Mouse (Mus musculus) Patski (cell line): Measurements from ENCODE around the gene Arap1. TPM values are rescaled to one million over a fixed set of nuclear protein-coding genes. Genes with fewer than 3 reads are reported as not detected.

Source experiments
- ATAC-seq: fragments of 100-300 bp; one replicate; pipeline ENCODE4 v1.8.0; 2021
- CTCF ChIA-PET: fragments of 350-600 bp; sonication (Branson Sonifier 250); formaldehyde crosslinking; loops from one replicate; lab custom pipeline; 2022; ENCODE audit warnings: inconsistent platforms; lab: Charles Lee
- POLR2A ChIA-PET: fragments of 350-600 bp; sonication (Branson Sonifier 250); formaldehyde crosslinking; loops from one replicate; lab custom pipeline; 2022; ENCODE audit warnings: antibody characterized with exemption, inconsistent platforms; lab: Charles Lee
- DNase-seq: peaks from one replicate; pipeline ENCODE4 v3.0.0-alpha.2; 2011; ENCODE audit warnings: low read depth, low spot score
- H3K27me3 ChIP-seq: fragments of 371-371 bp; one replicate; pipeline ENCODE4 v1.5.1; 2021
- CTCF ChIP-seq: fragments of 100-300 bp; IDR thresholded peaks from one replicate; pipeline ENCODE4 v1.5.1; 2021
- in situ Hi-C: fragments of 300-500 bp; cut with MboI; formaldehyde crosslinking; loops from 3 replicates; pipeline ENCODE4 v1.11.1; 2018; ENCODE audit warnings: low pct_unique_long_range_greater_than_20kb, mixed read lengths
- polyA plus RNA-seq: library from polyadenylated mRNA; unstranded; gene quantifications from one replicate; pipeline ENCODE4 v1.2.3, GENCODE M21; 2021

Gene Arap1
- polyA plus RNA-seq, 1 experiment from 2014 or later = 31.1 TPM

- DNase-seq (no peak), ATAC-seq (no peak)
- TF ChIP-seq CTCF = no peak
- CTCF ChIA-PET = interaction anchor here (1.5 kb wide), 1 partner anchor 63 kb away, joined by 11 read pairs; no protein-coding TSS in a partner anchor
- in situ Hi-C loops = loop anchor here (5.0 kb wide), 1 partner anchor 62 kb away; no protein-coding TSS in a partner anchor
- no peaks in the 10 kb centered on the region for H3K27me3 ChIP-seq
- POLR2A ChIA-PET = no interaction called here
These were observed 26.3 kb downstream of the Arap1 start for GRCm38 (mm10) chr7:101374155-101374554.

GRCm38 (mm10) chr7:101376701-101377340 lies 29.0 kb downstream of the Arap1 start:
- POLR2A ChIA-PET = no interaction called here
- TF ChIP-seq CTCF = no peak
- CTCF ChIA-PET = interaction anchor here (1.1 to 3.2 kb wide), 2 partner anchors 36 to 66 kb away, joined by 3 to 17 read pairs; no protein-coding TSS in a partner anchor
- H3K27me3 ChIP-seq = no peaks in the 10 kb centered on the region
- DNase-seq (no peak), ATAC-seq (no peak)
- in situ Hi-C loops = loop anchor here (5.0 kb wide), 1 partner anchor 320 kb away; no protein-coding TSS in a partner anchor

GRCm38 (mm10) chr7:101377741-101378262 lies 29.9 kb downstream of the Arap1 start:
- POLR2A ChIA-PET = interaction anchor here (1.1 kb wide), 1 partner anchor 43 kb away, joined by 3 read pairs; no protein-coding TSS in a partner anchor
- DNase-seq = no peak
- CTCF ChIA-PET = interaction anchor here (1.1 to 3.2 kb wide), 2 partner anchors 35 to 67 kb away, joined by 3 to 17 read pairs; no protein-coding TSS in a partner anchor
- in situ Hi-C loops = loop anchor here (5.0 kb wide), 1 partner anchor 321 kb away; no protein-coding TSS in a partner anchor
- ATAC-seq = peak; percentile 22
- no peaks in the 10 kb centered on the region for H3K27me3 ChIP-seq
- no peak for TF ChIP-seq CTCF

GRCm38 (mm10) chr7:101378285-101378684 lies 30.4 kb downstream of the Arap1 start:
- TF ChIP-seq CTCF = no peak
- no peak for ATAC-seq
- DNase-seq = no peak
- ChIA-PET POLR2A (interaction anchor here (1.1 kb wide), 1 partner anchor 44 kb away, joined by 3 read pairs; no protein-coding TSS in a partner anchor), CTCF (interaction anchor here (1.1 to 3.2 kb wide), 2 partner anchors 34 to 67 kb away, joined by 3 to 17 read pairs; no protein-coding TSS in a partner anchor)
- in situ Hi-C loops = loop anchor here (5.0 kb wide), 1 partner anchor 321 kb away; no protein-coding TSS in a partner anchor
- no peaks in the 10 kb centered on the region for H3K27me3 ChIP-seq

DNA sequence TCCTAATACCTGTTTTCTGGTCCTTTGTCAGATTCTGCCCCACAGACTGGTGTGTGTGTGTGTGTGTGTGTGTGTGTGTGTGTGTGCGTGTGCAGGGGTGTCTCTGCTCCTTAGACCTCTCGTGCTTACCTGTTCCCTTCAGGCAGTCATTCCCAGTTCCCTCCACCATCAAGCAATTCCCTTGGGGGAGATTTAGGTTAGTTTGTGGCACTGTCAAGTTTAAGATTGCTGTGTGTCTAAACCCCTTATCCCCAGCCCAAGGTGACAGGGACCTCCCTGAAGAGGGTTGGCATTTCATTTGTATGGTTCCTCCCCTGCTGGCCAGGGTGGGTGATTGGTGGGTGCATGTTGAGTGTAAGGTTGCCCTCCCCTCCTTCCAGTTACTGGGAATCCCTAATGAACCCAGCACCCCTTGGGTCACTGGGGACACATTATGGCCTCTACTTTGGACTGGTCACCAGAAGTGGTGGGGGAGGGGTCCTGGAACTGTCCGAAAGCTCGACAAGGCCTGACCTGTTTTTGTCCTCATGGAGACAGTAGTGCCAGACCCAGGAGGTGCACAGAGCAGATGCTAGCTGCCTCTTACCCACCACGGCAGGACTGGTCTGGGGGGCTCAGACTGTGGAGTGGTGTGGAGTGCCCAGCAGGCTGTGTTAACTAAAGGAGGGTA lies 31.1 kb downstream of the Arap1 start:
- POLR2A ChIA-PET = no interaction called here
- ATAC-seq (no peak), DNase-seq (no peak)
- no peak for TF ChIP-seq CTCF
- H3K27me3 ChIP-seq = no peaks in the 10 kb centered on the region
- CTCF ChIA-PET = interaction anchor here (1.4 kb wide), 1 partner anchor 68 kb away, joined by 4 read pairs; no protein-coding TSS in a partner anchor
- in situ Hi-C loops = loop anchor here (5.0 kb wide), 1 partner anchor 322 kb away; no protein-coding TSS in a partner anchor

- ATAC-seq (no peak), DNase-seq (no peak)
- CTCF ChIA-PET = interaction anchor here (1.4 kb wide), 1 partner anchor 69 kb away, joined by 4 read pairs; no protein-coding TSS in a partner anchor
- POLR2A ChIA-PET = no interaction called here
- TF ChIP-seq CTCF = no peak
- in situ Hi-C loops = loop anchor here (5.0 kb wide), 1 partner anchor 322 kb away; no protein-coding TSS in a partner anchor
- no peaks in the 10 kb centered on the region for H3K27me3 ChIP-seq
These were observed 31.9 kb downstream of the Arap1 start for GRCm38 (mm10) chr7:101379732-101380131.

- in situ Hi-C loops = no loop called here
- ChIA-PET CTCF (interaction anchor here (1.3 kb wide), 1 partner anchor 16 kb away, joined by 4 read pairs; no protein-coding TSS in a partner anchor), POLR2A (no interaction called here)
- no peaks in the 10 kb centered on the region for H3K27me3 ChIP-seq
- TF ChIP-seq CTCF = no peak
- ATAC-seq = no peak
- no peak for DNase-seq
These were observed 33.6 kb downstream of the Arap1 start for GRCm38 (mm10) chr7:101381512-101381911.

GRCm38 (mm10) chr7:101382378-101382777 lies 34.5 kb downstream of the Arap1 start:
- CTCF ChIA-PET = interaction anchor here (0.9 to 1.3 kb wide), 2 partner anchors 15 to 95 kb away, joined by 3 to 4 read pairs; no protein-coding TSS in a partner anchor
- in situ Hi-C loops = no loop called here
- H3K27me3 ChIP-seq = no peaks in the 10 kb centered on the region
- DNase-seq (peak; percentile 22), ATAC-seq (no peak)
- TF ChIP-seq CTCF = no peak
- POLR2A ChIA-PET = no interaction called here

DNA sequence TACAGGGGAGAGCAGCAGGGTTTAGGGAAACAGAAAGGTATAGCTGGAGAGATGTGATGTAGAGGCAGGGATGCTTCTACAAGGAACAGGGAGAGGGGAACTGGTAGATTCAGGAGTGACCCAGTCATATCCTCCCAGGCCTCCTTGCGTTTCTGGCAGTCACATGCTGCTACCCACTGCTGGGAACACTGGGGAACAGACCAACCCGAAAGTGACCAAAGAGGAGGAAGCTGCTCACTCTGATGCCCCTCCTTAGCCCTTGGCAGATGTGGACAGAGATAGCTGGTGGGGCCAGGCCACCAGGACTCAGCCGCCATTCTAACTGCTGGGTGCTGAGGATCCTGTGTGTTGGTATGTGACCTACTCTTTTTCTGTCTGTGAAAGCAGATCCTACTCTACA lies 35.9 kb downstream of the Arap1 start:
- no peaks in the 10 kb centered on the region for H3K27me3 ChIP-seq
- CTCF ChIA-PET = interaction anchor here (1.1 kb wide), 1 partner anchor 14 kb away, joined by 3 read pairs; no protein-coding TSS in a partner anchor
- DNase-seq = no peak
- in situ Hi-C loops = no loop called here
- ATAC-seq = no peak
- POLR2A ChIA-PET = no interaction called here
- no peak for TF ChIP-seq CTCF

DNA sequence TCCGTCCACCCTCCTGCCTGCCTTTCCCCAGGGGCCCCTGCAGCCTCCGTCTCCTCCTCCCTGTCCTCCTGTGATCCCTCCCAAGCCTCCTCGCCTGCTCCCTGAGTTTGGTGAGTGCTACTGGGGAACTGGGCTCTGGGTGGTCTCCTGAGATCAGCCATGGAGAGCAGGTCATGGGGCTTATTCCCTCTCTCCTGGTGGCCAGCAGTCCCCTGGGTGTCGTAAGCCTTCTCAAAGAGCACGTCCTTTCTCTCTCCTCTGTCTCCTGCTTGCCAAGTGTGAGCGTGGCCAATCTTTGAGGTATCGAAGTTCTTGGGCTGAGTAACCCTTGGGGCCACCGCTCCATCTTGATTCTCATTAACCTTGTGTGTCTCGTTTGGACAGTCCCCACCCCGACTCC lies 37.1 kb downstream of the Arap1 start:
- in situ Hi-C loops = no loop called here
- H3K27me3 ChIP-seq = no peaks in the 10 kb centered on the region
- no peak for TF ChIP-seq CTCF
- ATAC-seq = no peak
- no peak for DNase-seq
- ChIA-PET CTCF (no interaction called here), POLR2A (no interaction called here)
